Mouse (Mus musculus) thymus, adult 2 months (tissue): ENCODE data around the gene Rsrc1. TPM values are rescaled to one million over a fixed set of nuclear protein-coding genes. Genes with fewer than 3 reads are reported as not detected.

Source experiments
- DNase-seq: peaks from one replicate; pipeline ENCODE4 v3.0.0; 2021
- H3K27ac ChIP-seq: fragments of 200-500 bp; 2 replicates; pipeline ENCODE4 v1.5.1; 2012; ENCODE audit warnings: low read length, control low read depth; ENCODE audit not compliant: control insufficient read depth, insufficient read depth
- H3K27me3 ChIP-seq: fragments of 200-500 bp; 2 replicates; pipeline ENCODE4 v1.6.1; 2012; ENCODE audit warnings: mild to moderate bottlenecking, low read length, moderate library complexity, mixed read lengths; ENCODE audit not compliant: control insufficient read depth, insufficient read depth
- H3K36me3 ChIP-seq: fragments of 200-500 bp; 2 replicates; pipeline ENCODE4 v1.6.1; 2012; ENCODE audit warnings: mild to moderate bottlenecking, low read length, moderate library complexity; ENCODE audit not compliant: control insufficient read depth, insufficient read depth
- H3K4me1 ChIP-seq: fragments of 200-500 bp; replicated peaks from 2 replicates; pipeline ENCODE4 v1.6.1; 2012; ENCODE audit warnings: low read length; ENCODE audit not compliant: control insufficient read depth, insufficient read depth
- H3K4me3 ChIP-seq: fragments of 200-500 bp; 2 replicates; pipeline ENCODE4 v1.5.1; 2012; ENCODE audit warnings: mild to moderate bottlenecking, low read length, control low read depth, moderate library complexity; ENCODE audit not compliant: control insufficient read depth, insufficient read depth
- CTCF ChIP-seq: fragments of 200-500 bp; IDR thresholded peaks from 2 replicates; pipeline ENCODE4 v1.5.1; 2012; ENCODE audit warnings: mild to moderate bottlenecking, control low read depth, low read length, moderate library complexity, borderline replicate concordance; ENCODE audit not compliant: control insufficient read depth, poor library complexity, insufficient read depth; ENCODE audit errors: extremely low read depth
- POLR2A ChIP-seq: fragments of 200-500 bp; IDR thresholded peaks from 2 replicates; pipeline ENCODE4 v1.6.1; 2012; ENCODE audit warnings: mild to moderate bottlenecking, low read length, control low read depth, moderate library complexity; ENCODE audit not compliant: control insufficient read depth, poor library complexity, insufficient read depth; ENCODE audit errors: extremely low read depth
- WGBS: fragments of 180-500 bp; shearing (Covaris S2); methylation state at CpG from one replicate; pipeline ENCODE4 v1.1.7; 2018; 5-methylcytosine and 5-hydroxymethylcytosine counted together
- polyA plus RNA-seq: library from polyadenylated mRNA; depleted of rRNA; stranded (reverse); fragments of >200 nt; gene quantifications from 2 replicates; pipeline ENCODE4 v1.2.3, GENCODE M21; 2012

Rsrc1 gene
- polyA plus RNA-seq, 1 experiment = 5.1 TPM

DNA sequence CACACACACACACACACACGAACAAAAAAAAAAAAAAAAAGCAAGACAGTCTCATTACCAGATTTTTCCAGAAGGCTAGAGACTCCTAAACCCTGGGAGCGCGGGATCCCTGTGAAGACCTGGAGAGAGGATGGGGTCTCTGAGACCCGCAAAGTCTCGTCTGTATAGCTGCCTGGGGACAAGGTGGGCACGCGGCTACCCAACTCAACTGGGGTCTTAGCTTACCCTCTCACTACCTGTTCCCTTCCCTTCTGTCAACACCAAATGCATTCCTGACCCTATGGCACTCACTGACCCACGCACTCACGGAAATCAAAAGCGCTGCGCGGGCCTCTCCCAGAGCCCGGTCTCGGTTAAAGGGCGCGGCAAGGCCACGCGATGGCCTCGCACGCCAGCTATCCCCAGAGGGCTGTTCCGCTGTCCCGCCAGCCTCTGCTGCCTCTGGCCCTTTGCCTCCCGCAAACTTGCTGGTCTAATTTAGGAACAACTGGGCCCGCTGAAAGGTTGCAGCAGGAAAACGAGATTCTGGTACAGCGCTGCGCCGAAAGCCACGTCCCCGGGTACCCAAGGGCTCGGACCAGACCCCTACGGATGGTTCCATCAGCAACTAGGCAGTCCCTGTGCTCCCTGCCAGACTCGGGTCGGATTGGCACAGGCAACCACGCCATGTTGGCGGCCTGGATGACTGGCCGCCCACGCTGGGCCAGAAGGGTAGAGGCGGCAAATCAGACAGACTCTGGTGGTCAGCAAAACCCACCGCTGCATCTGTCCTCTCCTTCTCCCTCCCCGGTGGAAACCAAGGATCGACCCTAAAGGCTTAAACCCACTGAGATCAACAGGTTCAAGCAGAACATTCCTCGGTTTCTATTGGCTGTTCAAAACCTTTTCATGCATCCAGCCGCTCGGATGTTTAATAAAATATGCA, 2.5 kb upstream of the Rsrc1 start:
- H3K4me3 ChIP-seq = no peak overlapping the region
- no peak overlapping the region for H3K27ac ChIP-seq
- 8% methylated on average over 45 of the region's 45 CpGs for WGBS
- no peak for TF ChIP-seq CTCF
- TF ChIP-seq POLR2A = no peak
- H3K36me3 ChIP-seq = no peaks in the 10 kb centered on the region
- H3K27me3 ChIP-seq = peaks cover 33% of the 10 kb centered on the region
- DNase-seq = no peak
- H3K4me1 ChIP-seq = peaks cover 19% of the 10 kb centered on the region

DNA sequence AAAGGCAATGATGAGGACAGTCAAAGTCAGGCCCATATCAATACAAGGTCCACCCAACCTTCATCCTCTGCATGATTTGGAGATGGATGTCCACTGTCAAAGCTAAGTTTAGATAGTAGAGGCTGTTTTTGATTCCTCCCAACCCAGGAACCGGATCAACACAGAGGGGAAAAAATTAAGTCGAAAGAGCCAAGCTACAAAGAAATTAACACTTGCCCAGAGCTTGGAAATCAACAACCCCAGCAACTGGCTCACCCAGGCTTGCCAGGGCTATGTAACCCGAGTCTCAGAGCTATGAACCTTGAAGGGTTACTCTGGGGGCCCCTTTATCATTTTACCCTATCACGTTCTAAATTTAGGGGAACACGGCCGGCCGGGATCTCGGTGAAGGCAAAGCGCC, 1.7 kb upstream of the Rsrc1 start:
- WGBS = 10% methylated on average over 9 of the region's 9 CpGs
- Histone ChIP-seq H3K4me1 (peaks cover 19% of the 10 kb centered on the region), H3K36me3 (no peaks in the 10 kb centered on the region), H3K27me3 (peaks cover 31% of the 10 kb centered on the region), H3K27ac (no peak overlapping the region), H3K4me3 (no peak overlapping the region)
- no peak for DNase-seq
- TF ChIP-seq POLR2A = no peak
- TF ChIP-seq CTCF = no peak

DNA sequence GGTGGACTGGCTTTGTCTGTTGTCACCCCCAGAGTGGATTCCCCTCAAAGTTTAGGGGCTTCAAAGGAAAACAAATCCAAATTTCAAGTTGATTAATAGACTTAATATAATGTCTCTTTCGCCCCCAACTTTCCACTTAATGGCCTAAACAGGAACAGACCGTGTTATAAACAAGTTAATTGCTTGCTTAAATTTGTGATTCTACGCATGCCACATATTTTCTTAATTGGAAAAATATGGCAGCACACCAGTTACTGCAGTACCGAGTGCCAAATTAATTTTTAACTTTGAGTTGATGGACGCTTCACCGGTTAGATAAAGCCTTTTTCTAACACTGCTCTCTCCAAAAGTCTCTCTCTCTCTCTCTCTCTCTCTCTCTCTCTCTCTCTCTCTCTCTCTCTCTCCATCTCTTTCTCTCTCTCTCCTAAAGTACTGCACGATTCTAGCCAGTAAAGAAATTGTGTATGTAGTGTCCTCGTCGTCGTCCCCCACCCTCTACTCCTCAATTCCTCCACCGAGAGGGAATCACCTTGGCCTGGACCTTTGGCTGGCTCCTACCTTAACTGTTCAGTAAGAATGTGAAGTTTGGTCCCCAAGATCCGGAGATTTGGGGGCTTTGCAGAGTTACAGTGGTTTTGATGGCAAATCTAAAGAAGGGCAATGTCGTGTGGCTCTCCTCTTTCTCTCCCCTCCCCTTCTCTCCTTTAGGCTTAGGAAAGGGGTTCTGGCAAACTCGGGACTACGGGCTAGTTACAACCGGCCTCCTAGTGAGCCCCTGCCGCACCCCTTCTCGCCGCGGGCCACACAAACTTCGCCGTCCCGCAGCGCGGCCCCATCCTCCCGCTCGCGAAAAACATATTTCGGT, 847 bp upstream of the Rsrc1 start:
- H3K4me1 ChIP-seq = peaks cover 19% of the 10 kb centered on the region
- peak overlapping the region; percentile 27; the same call in 1 of the 2 replicates for H3K4me3 ChIP-seq
- H3K27me3 ChIP-seq = peaks cover 29% of the 10 kb centered on the region
- no peaks in the 10 kb centered on the region for H3K36me3 ChIP-seq
- whole genome bisulfite sequencing = 10% methylated on average over 29 of the region's 29 CpGs
- no peak overlapping the region for H3K27ac ChIP-seq
- no peak for DNase-seq
- TF ChIP-seq CTCF = no peak
- TF ChIP-seq POLR2A = no peak

DNA sequence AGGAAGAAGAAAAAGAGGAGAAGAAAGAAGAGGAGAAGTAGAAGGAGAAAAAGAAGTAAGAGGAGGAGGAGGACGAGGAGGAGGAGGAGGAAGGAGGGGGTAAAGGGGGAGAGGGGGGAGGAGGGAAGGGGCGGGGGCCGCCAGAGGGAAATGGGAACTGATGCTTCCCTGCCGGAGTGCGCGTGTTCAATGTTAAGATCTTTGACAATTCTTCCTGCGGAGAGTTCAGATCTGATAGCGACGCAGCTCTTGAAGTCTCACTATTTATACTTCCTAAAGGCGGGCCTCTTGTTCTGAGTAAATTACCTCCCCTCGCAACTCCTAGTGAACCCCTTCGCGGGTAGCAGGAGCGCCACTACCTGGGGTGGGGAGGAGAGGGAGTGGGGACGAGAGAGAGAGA, 516 bp downstream of the Rsrc1 start, which contains the start of gene Shox2:
Gene Shox2, minus strand, starts transcription at position 66 of the 400 bp plus-strand sequence.
- no peaks in the 10 kb centered on the region for H3K36me3 ChIP-seq
- peaks cover 29% of the 10 kb centered on the region for H3K27me3 ChIP-seq
- TF ChIP-seq POLR2A (no peak), CTCF (no peak)
- peak within 1 kb of the TSS; percentile 27 for H3K4me3 ChIP-seq
- DNase-seq = no peak
- no peak within 1 kb of the TSS for H3K27ac ChIP-seq
- peaks cover 21% of the 10 kb centered on the region for H3K4me1 ChIP-seq
- WGBS = under 1% methylated on average over 15 of the region's 15 CpGs

DNA sequence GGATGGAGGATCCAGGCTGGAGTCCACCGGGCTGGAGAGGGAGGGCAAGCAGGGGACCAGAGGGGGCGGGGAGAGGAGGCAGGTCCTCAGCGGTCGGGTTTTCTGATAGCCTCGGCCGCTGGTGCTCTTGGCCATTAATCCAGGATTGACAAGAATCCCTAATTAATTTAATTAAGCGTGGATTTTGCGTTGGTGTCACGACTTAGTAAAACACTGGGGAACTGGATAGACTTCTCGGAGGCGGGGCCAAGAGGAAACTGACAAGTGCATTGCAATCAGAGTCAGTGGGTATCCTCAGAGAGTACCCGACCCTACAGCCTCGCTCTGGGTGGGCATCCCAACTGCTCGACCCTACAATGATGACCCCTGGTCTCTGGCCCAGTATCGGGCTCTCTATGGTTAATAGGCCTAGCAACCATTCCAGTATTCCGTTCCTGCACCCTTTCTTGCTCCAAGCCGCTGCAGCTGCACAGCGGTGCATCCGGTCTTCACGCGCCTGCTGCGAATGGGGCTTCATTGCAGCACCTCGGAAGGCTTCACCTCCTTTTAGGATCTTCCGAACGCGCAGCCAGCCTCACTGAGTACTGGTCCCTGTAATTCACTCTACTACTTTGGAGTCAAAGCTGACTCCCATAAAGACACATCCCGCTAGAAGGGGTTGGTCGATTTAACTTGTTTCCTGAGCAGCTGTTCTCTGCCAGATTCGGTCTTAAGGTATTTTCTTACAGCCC, 1.2 kb downstream of the Rsrc1 start:
- peaks cover 29% of the 10 kb centered on the region for H3K27me3 ChIP-seq
- DNase-seq = peak; percentile 45
- H3K4me3 ChIP-seq = 0 out of 2 replicates have a peak overlapping the region, but pooled peaks have one; percentile 18
- TF ChIP-seq POLR2A (no peak), CTCF (no peak)
- 3% methylated on average over 29 of the region's 29 CpGs for WGBS
- no peak overlapping the region for H3K27ac ChIP-seq
- H3K36me3 ChIP-seq = no peaks in the 10 kb centered on the region
- peaks cover 21% of the 10 kb centered on the region for H3K4me1 ChIP-seq
